Mouse (Mus musculus) kidney, postnatal 10 days (tissue): ENCODE measurements around the gene Ubac1.

ENCODE experiments used
- DNase-seq: peaks from one replicate; pipeline ENCODE4 v3.0.0; 2021; ENCODE audit warnings: mixed read lengths

Gene Ubac1

DNA sequence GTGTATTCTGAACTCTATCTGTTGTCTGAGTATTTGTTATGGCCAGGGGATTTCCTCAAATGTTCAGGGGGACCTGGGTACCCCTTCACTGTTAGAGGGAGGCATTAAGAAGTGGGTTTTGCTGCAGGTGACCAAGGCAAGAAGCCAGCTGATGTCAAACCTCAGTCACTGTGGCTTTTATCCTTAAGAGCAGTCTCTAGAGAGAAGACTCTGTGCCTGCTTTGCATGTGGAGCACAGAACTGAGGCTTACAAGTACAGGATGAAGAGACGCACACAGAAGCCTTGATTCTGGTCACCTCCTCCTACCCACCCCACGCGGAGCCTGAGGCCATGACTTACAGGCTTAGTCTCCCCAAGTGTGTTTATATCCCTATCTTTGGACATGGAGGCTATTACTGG lies 72.3 kb downstream of the Ubac1 start:
- no peak for DNase-seq
